Mouse (Mus musculus) cerebellum, adult 2 months (tissue): ENCODE results near the gene Fgd5.
"Not testable (repeated sequence)": the region's sequence is repeated elsewhere in the genome, so short reads cannot be mapped to it uniquely, and the experiment has no call there.

Experiments
- CTCF ChIP-seq: fragments of 200-500 bp; IDR thresholded peaks from 2 replicates; pipeline ENCODE4 v1.5.1; 2011; ENCODE audit warnings: low read depth, mild to moderate bottlenecking, control low read depth, low read length, moderate library complexity, borderline replicate concordance; ENCODE audit not compliant: insufficient read depth
- POLR2A ChIP-seq: fragments of 200-500 bp; IDR thresholded peaks from 2 replicates; pipeline ENCODE4 v1.6.1; 2011; ENCODE audit warnings: low read length, control low read depth, borderline replicate concordance; ENCODE audit not compliant: insufficient read depth

DNA sequence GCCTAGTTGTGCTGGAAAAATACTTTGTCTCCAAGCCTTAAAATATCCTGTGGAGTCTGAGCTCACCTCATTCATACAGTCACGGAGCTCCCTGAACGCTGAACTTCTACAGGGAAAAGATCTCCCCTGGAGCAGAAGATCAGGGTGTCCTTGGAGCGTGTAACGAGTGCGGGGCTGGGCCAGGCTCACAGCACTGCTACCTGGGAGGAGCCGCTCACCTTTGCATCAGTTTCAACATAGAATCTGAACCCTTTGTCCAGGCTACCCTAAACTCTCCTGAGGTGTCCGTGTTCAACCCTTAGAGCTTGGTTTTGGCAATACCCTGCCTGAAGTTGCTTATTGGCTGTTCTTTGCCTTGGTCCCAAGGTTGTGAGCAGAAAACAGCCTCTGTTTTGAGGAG is 110.5 kb downstream of the Fgd5 start:
- TF ChIP-seq CTCF, POLR2A: not testable (repeated sequence)
